Mouse (Mus musculus) testis, adult 2 months (tissue): Measurements from ENCODE around the gene Gm3952. TPM values are rescaled to one million over a fixed set of nuclear protein-coding genes. Genes with fewer than 3 reads are reported as not detected.

ENCODE experiments used
- H3K27ac ChIP-seq: fragments of 200-500 bp; 2 replicates; pipeline ENCODE4 v1.5.1; 2012; ENCODE audit warnings: low read depth, low read length; ENCODE audit not compliant: control insufficient read depth, insufficient read depth
- H3K27me3 ChIP-seq: fragments of 200-500 bp; 2 replicates; pipeline ENCODE4 v1.6.1; 2012; ENCODE audit warnings: mild to moderate bottlenecking, low read length, moderate library complexity; ENCODE audit not compliant: control insufficient read depth, insufficient read depth
- H3K36me3 ChIP-seq: fragments of 200-500 bp; 2 replicates; pipeline ENCODE4 v1.6.1; 2012; ENCODE audit warnings: mild to moderate bottlenecking, low read length; ENCODE audit not compliant: control insufficient read depth, insufficient read depth
- H3K4me1 ChIP-seq: fragments of 200-500 bp; 2 replicates; pipeline ENCODE4 v1.6.1; 2012; ENCODE audit warnings: low read length; ENCODE audit not compliant: control insufficient read depth, insufficient read depth
- H3K4me3 ChIP-seq: fragments of 200-500 bp; 2 replicates; pipeline ENCODE4 v1.5.1; 2012; ENCODE audit warnings: low read depth, mild to moderate bottlenecking, low read length, moderate library complexity, mixed read lengths; ENCODE audit not compliant: control insufficient read depth
- CTCF ChIP-seq: fragments of 200-500 bp; IDR thresholded peaks from 2 replicates; pipeline ENCODE4 v1.5.1; 2012; ENCODE audit warnings: low read depth, mild to moderate bottlenecking, inconsistent platforms, low read length, moderate library complexity; ENCODE audit not compliant: control insufficient read depth, insufficient read depth, insufficient replicate concordance
- POLR2A ChIP-seq: fragments of 200-500 bp; IDR thresholded peaks from 2 replicates; pipeline ENCODE4 v1.6.1; 2012; ENCODE audit warnings: low read depth, mild to moderate bottlenecking, inconsistent platforms, low read length, moderate library complexity; ENCODE audit not compliant: control insufficient read depth
- polyA plus RNA-seq: library from polyadenylated mRNA; depleted of rRNA; stranded (reverse); fragments of >200 nt; gene quantifications from 2 replicates; pipeline ENCODE4 v1.2.3, GENCODE M21; 2012; rRNA removed

Gene Gm3952
- polyA plus RNA-seq: 3.4 and 3.8 TPM in 2 replicates

DNA sequence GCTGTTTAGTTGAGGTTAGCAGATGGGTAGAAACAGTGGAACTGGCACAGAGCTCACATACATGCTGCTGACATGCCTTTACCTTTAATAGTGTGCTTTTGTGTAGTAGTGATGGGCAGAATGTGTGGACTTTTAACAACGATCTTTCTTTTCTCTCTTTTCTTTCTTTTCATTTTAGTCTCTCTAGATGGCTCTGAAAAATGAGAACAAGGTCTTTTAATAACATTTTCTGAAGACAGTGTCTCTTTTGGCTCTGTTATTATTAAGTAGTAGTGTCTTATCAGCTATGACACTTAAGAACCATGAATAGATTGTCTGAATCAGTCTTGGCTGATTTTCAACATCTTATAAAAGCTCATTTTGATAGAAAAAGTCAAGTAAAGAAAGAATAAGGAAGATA is at the start of gene Gm3952:
TSS of gene Gm3952 (minus strand) at position 101 of the 400 bp plus-strand sequence.
- H3K4me1 ChIP-seq: no peaks in the 10 kb centered on the region
- no peak for TF ChIP-seq CTCF
- TF ChIP-seq POLR2A: no peak
- H3K27me3 ChIP-seq: no peaks in the 10 kb centered on the region
- no peak within 1 kb of the TSS for H3K27ac ChIP-seq
- H3K4me3 ChIP-seq: no peak within 1 kb of the TSS
- no peaks in the 10 kb centered on the region for H3K36me3 ChIP-seq

DNA sequence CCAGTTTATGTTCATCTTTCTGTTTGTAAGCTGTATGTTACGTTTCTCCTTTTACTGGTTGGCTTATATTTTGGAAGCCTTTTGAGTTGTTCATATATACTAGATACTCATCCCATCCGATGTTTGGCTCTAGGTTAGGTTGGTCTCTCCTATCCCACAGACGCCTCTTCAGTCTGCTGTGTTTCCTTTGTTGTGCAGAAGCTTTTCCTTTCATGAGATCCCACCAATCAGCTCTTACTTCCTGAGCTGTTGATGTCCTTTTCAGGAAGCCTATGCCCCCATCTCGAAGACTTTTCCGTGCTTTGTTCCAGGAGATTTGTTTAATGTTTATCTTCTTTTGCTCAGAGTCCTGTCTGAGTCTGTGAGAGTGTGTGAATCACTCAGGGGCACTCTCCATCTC is 45.3 kb upstream of the Gm3952 start:
- no peak for TF ChIP-seq POLR2A
- TF ChIP-seq CTCF: no peak
- H3K27ac ChIP-seq: no peak overlapping the region
- H3K4me1 ChIP-seq: no peaks in the 10 kb centered on the region
- H3K27me3 ChIP-seq: no peaks in the 10 kb centered on the region
- H3K4me3 ChIP-seq: no peak overlapping the region
- H3K36me3 ChIP-seq: no peaks in the 10 kb centered on the region

DNA sequence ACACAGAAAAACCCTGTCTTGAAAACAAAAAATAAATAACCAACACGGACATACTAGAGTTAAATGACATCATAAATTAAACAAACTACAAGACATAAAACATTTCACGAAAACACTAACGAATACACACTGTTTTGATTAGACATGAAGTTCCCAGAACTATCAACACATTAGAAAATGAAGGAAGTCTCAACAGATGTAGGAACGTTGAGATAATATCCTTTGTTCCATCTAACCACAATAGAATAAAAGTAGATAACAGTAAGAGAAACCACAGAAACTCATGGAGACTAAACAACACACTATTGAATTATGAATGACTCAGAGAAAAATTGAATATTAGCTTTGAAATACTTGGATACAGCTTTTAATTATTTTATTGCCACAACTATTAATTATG is 14.0 kb upstream of the Gm3952 start:
- no peak overlapping the region for H3K27ac ChIP-seq
- no peak overlapping the region for H3K4me3 ChIP-seq
- no peaks in the 10 kb centered on the region for H3K4me1 ChIP-seq
- no peaks in the 10 kb centered on the region for H3K27me3 ChIP-seq
- H3K36me3 ChIP-seq: no peaks in the 10 kb centered on the region
- no peak for TF ChIP-seq CTCF
- TF ChIP-seq POLR2A: no peak

DNA sequence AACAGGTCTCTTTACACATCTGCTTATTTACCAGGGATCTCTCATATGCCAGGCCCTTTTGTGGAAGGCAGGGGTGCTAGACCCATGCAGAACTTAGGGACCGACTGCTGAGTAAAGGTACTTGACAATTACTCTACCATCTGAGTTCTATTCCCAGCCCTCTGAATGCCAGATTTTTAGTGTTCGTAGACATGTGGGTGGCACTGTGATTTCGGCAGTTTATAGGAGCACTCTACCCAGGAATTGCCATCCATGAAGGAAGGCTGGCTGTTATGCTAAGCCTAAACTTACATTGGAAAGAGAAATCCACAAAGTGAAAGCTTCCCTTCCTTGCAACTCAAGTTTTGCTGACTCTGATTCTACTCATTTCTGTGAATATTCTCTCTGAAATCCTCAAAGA is 62.8 kb downstream of the Gm3952 start:
- no peak overlapping the region for H3K4me3 ChIP-seq
- H3K4me1 ChIP-seq: no peaks in the 10 kb centered on the region
- H3K27ac ChIP-seq: no peak overlapping the region
- no peaks in the 10 kb centered on the region for H3K27me3 ChIP-seq
- no peaks in the 10 kb centered on the region; the same call in 1 of the 2 replicates for H3K36me3 ChIP-seq
- no peak for TF ChIP-seq POLR2A
- TF ChIP-seq CTCF: no peak

DNA sequence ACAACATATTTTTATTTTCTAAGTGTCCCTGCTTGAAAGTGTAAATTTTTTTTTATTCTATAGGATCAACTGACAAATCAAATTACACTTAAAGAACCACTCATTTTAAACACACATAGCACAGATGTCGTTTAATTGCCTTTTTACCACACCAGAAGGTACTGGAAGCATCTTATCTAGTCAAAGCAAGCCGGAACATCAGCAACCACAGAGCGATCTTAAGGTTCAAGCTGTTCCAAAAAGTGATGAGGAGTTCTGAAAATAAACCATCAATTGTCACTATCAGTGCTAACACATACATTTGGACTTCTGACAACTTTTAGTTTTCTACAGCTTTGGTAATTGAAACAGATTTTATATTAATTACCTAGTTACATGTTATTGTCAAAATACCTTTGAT is 64.4 kb downstream of the Gm3952 start:
- H3K4me1 ChIP-seq: no peaks in the 10 kb centered on the region
- no peak overlapping the region for H3K27ac ChIP-seq
- no peaks in the 10 kb centered on the region for H3K27me3 ChIP-seq
- H3K4me3 ChIP-seq: no peak overlapping the region
- H3K36me3 ChIP-seq: no peaks in the 10 kb centered on the region; the same call in 1 of the 2 replicates
- TF ChIP-seq POLR2A (no peak), CTCF (no peak)

DNA sequence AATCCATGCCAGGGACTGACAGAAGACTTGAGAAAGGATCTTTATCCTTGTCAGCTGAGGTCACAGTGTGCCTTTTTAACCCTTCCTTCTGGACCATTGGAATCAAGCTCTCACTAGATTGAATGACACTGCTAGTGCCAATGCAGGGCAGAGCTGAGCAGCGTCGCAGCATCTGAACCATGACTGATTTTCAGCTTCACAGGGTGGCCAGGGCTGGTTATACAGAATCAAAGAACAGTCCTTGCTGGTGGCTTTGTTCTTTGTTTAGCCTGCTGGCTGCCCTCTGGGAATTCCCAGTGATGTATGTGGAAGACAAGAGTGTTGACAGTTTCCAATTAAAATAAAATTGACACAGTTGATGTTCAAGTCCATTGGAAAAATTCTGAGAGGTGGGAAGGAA is 66.2 kb downstream of the Gm3952 start:
- no peaks in the 10 kb centered on the region for H3K4me1 ChIP-seq
- H3K27me3 ChIP-seq: no peaks in the 10 kb centered on the region
- TF ChIP-seq POLR2A: no peak
- no peak for TF ChIP-seq CTCF
- no peak overlapping the region for H3K4me3 ChIP-seq
- no peaks in the 10 kb centered on the region; the same call in 1 of the 2 replicates for H3K36me3 ChIP-seq
- no peak overlapping the region for H3K27ac ChIP-seq

DNA sequence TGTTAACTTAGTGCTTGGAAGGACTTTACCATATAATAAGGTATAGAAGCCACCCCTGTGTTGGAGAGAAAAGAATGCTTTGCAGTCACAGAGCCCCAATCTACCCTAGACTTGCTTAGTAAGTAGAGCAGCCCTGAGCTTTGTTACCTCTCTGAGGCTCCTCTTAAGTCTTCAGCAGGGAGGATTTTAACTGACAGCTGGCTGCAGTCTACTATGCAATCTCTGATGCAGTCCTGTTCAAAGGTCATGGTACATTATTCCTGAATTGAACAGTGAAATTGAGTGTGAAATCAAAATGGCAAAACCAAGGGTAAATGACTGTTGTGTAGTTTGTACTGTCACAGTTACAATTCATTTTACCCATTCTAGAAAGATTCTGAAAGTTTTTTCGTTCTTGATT is 71.3 kb downstream of the Gm3952 start:
- TF ChIP-seq POLR2A (no peak), CTCF (no peak)
- H3K4me1 ChIP-seq: no peaks in the 10 kb centered on the region
- no peak overlapping the region for H3K4me3 ChIP-seq
- H3K27ac ChIP-seq: no peak overlapping the region
- H3K27me3 ChIP-seq: no peaks in the 10 kb centered on the region
- no peaks in the 10 kb centered on the region; the same call in 1 of the 2 replicates for H3K36me3 ChIP-seq

DNA sequence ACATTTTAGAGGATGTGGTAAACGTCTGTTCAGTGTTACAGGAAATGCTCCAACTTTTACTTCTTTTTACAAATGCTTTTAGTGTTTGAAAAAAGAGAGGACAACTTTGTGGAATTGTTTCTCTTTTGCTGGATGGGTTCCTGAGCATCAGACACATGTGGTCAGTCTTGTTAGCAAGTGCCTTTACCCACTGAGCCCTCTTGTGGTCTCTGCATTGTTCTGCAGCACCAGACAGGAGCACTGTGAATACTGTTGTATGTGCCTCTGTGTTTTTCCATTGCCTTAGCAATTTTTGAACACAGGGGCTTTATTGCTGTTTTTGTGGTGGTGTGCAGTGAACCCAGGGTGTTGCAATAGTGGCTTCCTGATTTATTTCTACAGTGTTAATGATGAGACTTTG is 73.7 kb downstream of the Gm3952 start:
- no peaks in the 10 kb centered on the region for H3K27me3 ChIP-seq
- H3K4me3 ChIP-seq: no peak overlapping the region
- H3K4me1 ChIP-seq: no peaks in the 10 kb centered on the region
- H3K27ac ChIP-seq: no peak overlapping the region
- no peaks in the 10 kb centered on the region for H3K36me3 ChIP-seq
- TF ChIP-seq POLR2A: no peak
- no peak for TF ChIP-seq CTCF
